Mouse (Mus musculus): ENCODE data around the gene E030030I06Rik.
A peak's percentile ranks its signal among the peaks of the same experiment; 100 is the strongest.
"Not testable (repeated sequence)": the region's sequence is repeated elsewhere in the genome, so short reads cannot be mapped to it uniquely, and the experiment has no call there.

E030030I06Rik gene

GRCm38 (mm10) chr10:22151863-22152640, 3.0 kb upstream of the E030030I06Rik start:
- not testable (repeated sequence) for DNase-seq

GRCm38 (mm10) chr10:22151056-22151862, 2.2 kb upstream of the E030030I06Rik start:
- not testable (repeated sequence) for DNase-seq

DNA sequence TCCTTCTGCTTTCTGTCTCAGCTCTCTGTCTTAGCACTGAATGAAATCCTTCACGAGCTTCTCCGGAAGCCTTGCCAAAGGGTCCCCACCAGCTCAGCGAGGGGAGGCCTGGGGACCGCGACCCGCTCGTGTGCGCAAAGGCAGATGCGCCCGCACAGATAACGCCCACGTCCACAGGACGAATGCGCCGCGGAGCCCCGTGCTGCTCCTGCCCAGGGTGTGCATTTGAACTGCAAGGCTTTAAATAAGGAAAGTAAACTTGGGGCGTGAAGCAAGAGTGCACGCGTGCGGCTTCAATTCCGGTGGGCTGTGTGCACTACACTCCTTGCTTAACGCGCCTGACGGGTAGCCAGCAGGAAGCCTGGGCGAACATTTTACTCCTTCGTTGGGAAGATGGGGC, 1.5 kb upstream of the E030030I06Rik start:
- no peak for DNase-seq

DNA sequence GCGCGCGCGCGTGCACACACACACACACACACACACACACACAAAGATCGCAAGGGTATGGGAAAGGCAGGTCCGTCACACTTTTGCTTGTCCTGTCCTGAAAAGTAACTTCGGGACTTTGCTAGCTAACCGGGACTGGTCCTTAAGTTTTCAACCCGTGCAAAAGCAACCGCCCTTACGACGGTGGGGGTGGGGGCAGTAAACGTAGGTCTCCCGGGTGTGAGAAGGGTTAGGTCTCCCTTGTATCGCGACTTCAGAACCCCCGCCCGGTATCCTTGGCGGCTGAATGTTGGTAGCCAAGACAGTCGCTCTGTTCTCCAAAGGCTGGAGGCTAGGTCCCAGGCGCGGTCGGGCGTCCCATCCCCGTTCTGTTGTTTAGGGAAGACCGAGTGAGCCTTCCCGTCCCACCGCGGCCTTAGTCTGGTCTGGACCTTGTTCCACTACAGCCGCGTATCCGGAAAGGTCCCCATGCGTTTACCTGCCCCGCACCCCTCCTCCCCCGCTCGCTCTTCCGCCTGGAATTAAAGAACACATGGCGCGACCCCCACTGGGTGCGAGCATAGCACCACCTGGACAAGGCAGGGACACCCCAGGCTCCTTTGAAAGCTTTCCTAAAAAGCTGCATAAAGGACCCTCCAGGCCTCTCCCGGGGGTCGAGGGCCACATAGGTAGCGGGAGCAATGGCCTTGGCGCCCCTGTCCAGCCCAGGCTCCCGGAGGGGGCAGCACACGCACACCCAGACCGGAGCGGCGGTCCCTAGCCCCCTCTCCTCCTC, 808 bp upstream of the E030030I06Rik start:
- DNase-seq, result no peak

- peak; percentile 87 for DNase-seq
Observed at GRCm38 (mm10) chr10:22148441-22149072, 513 bp downstream of the E030030I06Rik start.

- DNase-seq, result no peak
Observed at GRCm38 (mm10) chr10:22142926-22143325, 6.1 kb downstream of the E030030I06Rik start.

DNA sequence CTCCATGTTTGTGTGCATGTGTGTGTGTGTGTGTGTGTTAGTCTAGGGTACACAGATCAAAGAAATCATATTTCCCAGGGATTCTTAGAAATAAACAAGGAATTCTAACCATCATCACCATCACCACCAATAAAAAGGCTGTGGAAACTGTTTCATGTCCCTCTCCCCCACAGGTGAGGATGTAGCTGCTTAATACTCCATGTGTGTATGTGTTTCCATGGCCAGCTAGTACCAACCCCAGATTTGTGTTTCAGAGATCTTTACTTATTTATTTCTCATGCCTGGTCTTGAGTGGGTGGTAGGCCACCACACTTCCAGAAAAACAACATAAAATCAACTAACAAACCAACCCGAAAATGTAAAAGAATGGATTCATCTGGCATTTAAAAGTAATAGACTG, 6.9 kb downstream of the E030030I06Rik start:
- DNase-seq, result not testable (repeated sequence)

DNA sequence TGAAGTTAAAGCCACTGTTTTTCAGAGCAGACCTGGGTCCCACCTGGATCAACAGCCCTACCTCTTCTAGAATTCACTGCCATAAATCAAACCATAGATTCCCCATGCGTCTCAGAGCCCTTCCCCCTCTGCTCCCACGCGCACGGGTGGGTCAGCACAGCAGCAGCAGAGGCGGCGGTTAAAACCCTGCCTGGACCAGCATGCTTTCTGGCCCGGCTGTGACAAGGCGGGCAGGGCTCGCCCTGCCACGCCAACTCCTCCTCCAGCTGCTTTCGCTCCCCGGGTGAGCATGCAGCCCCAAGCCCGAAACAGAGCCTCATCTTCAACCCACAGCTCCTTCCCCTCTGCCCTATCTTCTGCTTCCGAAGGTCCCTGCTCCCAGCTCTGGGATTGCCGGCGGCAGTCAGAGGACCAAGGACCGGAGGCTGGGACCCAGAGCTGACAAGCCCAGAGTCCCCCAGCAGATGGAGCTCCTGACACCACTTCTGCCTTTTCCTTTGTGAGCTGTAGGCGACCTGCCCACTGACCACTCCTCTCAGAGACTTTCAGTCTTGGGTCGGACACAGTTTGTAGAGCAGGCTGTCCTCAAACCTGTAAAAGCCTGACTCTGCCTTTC, 8.3 kb downstream of the E030030I06Rik start:
- DNase-seq, result peak; percentile 91

DNA sequence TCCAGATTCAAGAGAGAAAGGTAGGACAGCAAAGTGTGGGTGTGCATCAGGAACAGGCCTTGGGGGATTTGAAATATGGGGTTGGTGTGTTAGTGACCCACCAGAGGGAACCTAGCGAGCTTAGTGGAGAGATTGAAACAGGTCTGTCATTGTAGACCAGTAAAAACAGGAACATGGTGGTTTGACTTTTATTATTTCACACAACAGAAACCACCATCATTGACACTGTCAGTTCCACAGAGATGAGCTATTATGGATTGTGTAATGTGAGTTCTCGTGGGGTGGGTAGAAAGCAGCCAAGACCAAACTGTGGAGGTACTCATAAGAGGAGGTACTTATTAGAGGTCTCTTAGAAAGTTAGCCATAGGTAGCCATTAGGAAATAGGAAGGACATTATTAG, 74.5 kb downstream of the E030030I06Rik start:
- DNase-seq, result no peak

GRCm38 (mm10) chr10:22072739-22073138, 76.3 kb downstream of the E030030I06Rik start:
- peak; percentile 35 for DNase-seq

- peak; percentile 6 for DNase-seq
Observed at GRCm38 (mm10) chr10:22070576-22070975, 78.5 kb downstream of the E030030I06Rik start.

- peak; percentile 6 for DNase-seq
Observed at GRCm38 (mm10) chr10:22070168-22070567, 78.9 kb downstream of the E030030I06Rik start.

DNA sequence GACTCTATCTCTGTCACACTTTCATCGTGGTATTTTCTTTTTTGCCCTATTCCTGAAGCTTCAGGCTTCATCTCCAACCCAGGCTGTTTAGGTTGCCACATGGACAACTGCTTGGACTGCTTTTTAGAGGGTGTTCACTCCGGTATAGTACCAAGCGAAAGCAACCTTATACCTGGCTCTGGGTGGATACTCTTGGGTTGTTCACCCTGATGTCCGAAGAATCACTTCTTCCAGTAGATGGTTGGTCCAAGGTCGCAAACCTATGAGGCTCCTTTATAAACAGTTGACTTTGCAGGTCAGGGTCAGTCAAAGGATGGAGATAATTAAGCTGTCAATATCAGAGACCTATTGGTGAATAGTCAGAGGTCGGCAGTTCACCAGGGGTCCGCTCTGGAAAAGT, 81.1 kb downstream of the E030030I06Rik start, which contains the start of gene 4930444G20Rik:
Gene 4930444G20Rik (minus strand): TSS at position 101 of the 400 bp plus-strand sequence.
- not testable (repeated sequence) for DNase-seq
